Mouse (Mus musculus) heart, adult 10 weeks (tissue): ENCODE measurements around the gene Ntng1. TPM values are rescaled to one million over a fixed set of nuclear protein-coding genes. Genes with fewer than 3 reads are reported as not detected.

Source experiments
- polyA plus RNA-seq: library from polyadenylated mRNA; stranded (reverse); fragments of 350-450 nt; fragmentation: Illumina TruSeq; extraction: RNeasy Lipid Tissue Mini Kit (QIAGEN cat#74804); gene quantifications from one replicate; pipeline ENCODE4 v1.2.3, GENCODE M21; 2014; ENCODE audit warnings: low read depth, low replicate concordance

Gene Ntng1
- polyA plus RNA-seq: not detected

GRCm38 (mm10) chr3:110143206-110144061, at the start of gene Ntng1:
Gene Ntng1 (minus strand): TSS chr3:110144011.

Other genes starting within 250 kb of the Ntng1 start
- 4.5 TPM for gene Prmt6, start 107.0 kb upstream of the Ntng1 start, polyA plus RNA-seq